Mouse (Mus musculus) B cell, adult (primary cell): ENCODE results near the gene Gpr3. TPM values are rescaled to one million over a fixed set of nuclear protein-coding genes. Genes with fewer than 3 reads are reported as not detected.

ENCODE experiments used
- total RNA-seq: library from RNA; stranded (reverse); gene quantifications from 4 replicates; pipeline ENCODE4 v1.2.4, GENCODE M21; 2023; ENCODE audit not compliant: inconsistent age

The Gpr3 gene
- 3.3 to 4.3 TPM (median 4.1 TPM) in 4 replicates for total RNA-seq

GRCm38 (mm10) chr4:133211751-133212561, at the start of gene Gpr3, which contains the start of gene Cd164l2:
Gpr3 (minus strand) TSS chr4:133212536.
Cd164l2 (plus strand) TSS chr4:133212131.

GRCm38 (mm10) chr4:133240490-133240921, 28.2 kb upstream of the Gpr3 start, which contains the start of gene Map3k6:
Map3k6 (plus strand) TSS chr4:133240818.

Other genes starting within 250 kb of the Gpr3 start
- 29.1 to 35.3 TPM (median 33.7 TPM) in 4 replicates for gene Fgr, start 238.4 kb downstream of the Gpr3 start, total RNA-seq
- gene Ahdc1, start 201.3 kb downstream of the Gpr3 start, total RNA-seq, result 67.0 to 73.4 TPM (median 70.2 TPM) in 4 replicates
- 280 to 329 TPM (median 305 TPM) in 4 replicates for gene Wasf2, start 82.0 kb downstream of the Gpr3 start, total RNA-seq
- 1.8 to 3.3 TPM (median 2.1 TPM) in 4 replicates for gene Cd164l2, start 405 bp downstream of the Gpr3 start, total RNA-seq
- gene Map3k6, start 28.3 kb upstream of the Gpr3 start, total RNA-seq, result 0.39 to 0.69 TPM (median 0.45 TPM) in 3 of 4 replicates, not detected in the other
- 0.78 to 1.3 TPM (median 0.98 TPM) in 4 replicates for gene Sytl1, start 50.6 kb upstream of the Gpr3 start, total RNA-seq
- 45.5 to 59.9 TPM (median 55.0 TPM) in 4 replicates for gene Tmem222, start 65.3 kb upstream of the Gpr3 start, total RNA-seq
- gene Wdtc1, start 140.9 kb upstream of the Gpr3 start, total RNA-seq, result 39.5 to 56.0 TPM (median 41.1 TPM) in 4 replicates
- 45.8 to 52.1 TPM (median 48.3 TPM) in 4 replicates for gene Slc9a1, start 157.2 kb upstream of the Gpr3 start, total RNA-seq